9 mouse cellular contexts compared by ENCODE assay signal in genomic region chr19:10276483-10277144, GRCm38 (mm10). TPM values are rescaled to one million over a fixed set of nuclear protein-coding genes. Genes with fewer than 3 reads are reported as not detected.
DNase-seq lines count a peak whose midpoint lies in the region; ATAC-seq and TF ChIP-seq lines count a peak whose summit lies in the region.
"Had no signal": no experiment of that assay in that cellular context is flagged by ENCODE, and none has a peak within 500 bp of the region (broad histone marks: within the 10 kb centered on the region; RNA-seq: fewer than 3 reads in every experiment).

No protein-coding gene starts in this region.

- H3K9me3 ChIP-seq in E14TG2a.4 (ENCODE audit: low read length), result no peaks in the 10 kb centered on the region

- intact Hi-C loops in left cerebral cortex, postnatal 25 days (cut with DNase I), result no loop called here
- intact Hi-C loops in left cerebral cortex, postnatal 4 days (cut with DNase I), result no loop called here

- peak overlapping the region; percentile 73 for H3K4me3 ChIP-seq in E14TG2a.4 (replicated peaks; ENCODE audit: low read length)

- TF ChIP-seq CTCF in E14TG2a.4 (conservative IDR thresholded peaks at IDR 0.05; ENCODE audit: low read length), result no peak
- TF ChIP-seq CTCF in brain, embryonic 14.5 days (IDR thresholded peaks at IDR 0.05; ENCODE audit: borderline replicate concordance, extremely low read depth, insufficient read depth, insufficient read length), result no peak

- TF ChIP-seq POLR2A in brain, embryonic 14.5 days (IDR thresholded peaks at IDR 0.05; ENCODE audit: borderline replicate concordance, extremely low read depth, insufficient read depth, insufficient read length, poor library complexity, severe bottlenecking), result no peak

- ATAC-seq in CD4-positive, CD25-positive, alpha-beta regulatory T cell, adult 4 months, result no peak

- peaks cover 25% of the 10 kb centered on the region for H3K27me3 ChIP-seq in E14TG2a.4 (ENCODE audit: insufficient read depth, low read length)

- DNase-seq in left cerebral cortex, postnatal 25 days (ENCODE audit: low spot score in 2 of 2), result peak; percentile 41 to 72
- DNase-seq in left cerebral cortex, postnatal 4 days, result no peak
- DNase-seq in brain, embryonic 14.5 days (ENCODE audit: low read depth), result peak; percentile 33
- peak; percentile 64 to 71 for DNase-seq in layer of hippocampus, postnatal 10 days (ENCODE audit: low spot score in 2 of 2)
- no peak for DNase-seq in lung, postnatal 4 days
- DNase-seq: heart, adult 18-20 months had no signal

- H3K4me1 ChIP-seq in E14TG2a.4 (replicated peaks; ENCODE audit: low read depth, low read length), result peaks cover 88% of the 10 kb centered on the region

- no peaks in the 10 kb centered on the region for H3K36me3 ChIP-seq in E14TG2a.4 (ENCODE audit: insufficient read depth, low read length)

RNA-seq across cellular contexts. Expression of gene Dagla, which starts 28.1 kb away (rescaled TPM):
- total RNA-seq in left cerebral cortex, postnatal 25 days (2021), result 10 to 100 TPM; 90.4 to 91.2 TPM
- total RNA-seq in left cerebral cortex, postnatal 4 days (2021), result 10 to 100 TPM; 44.1 to 44.6 TPM
- polyA plus RNA-seq in brain, embryonic 14.5 days (2012; rRNA removed), result 20.2 and 24.8 TPM in 2 replicates
- total RNA-seq in layer of hippocampus, postnatal 10 days (2021), result 100 to 1,000 TPM; 102 TPM
- not detected for polyA plus RNA-seq in CD4-positive, CD25-positive, alpha-beta regulatory T cell, adult 4 months (2017; shearing (Covaris generic))
- total RNA-seq: monocyte, adult 5-6 weeks had no signal

RNA-seq across cellular contexts. Expression of gene Myrf, which starts 36.1 kb away (rescaled TPM):
- total RNA-seq in left cerebral cortex, postnatal 25 days (2021), result 10 to 100 TPM; 12.2 to 16.1 TPM
- 1 to 10 TPM; 1.6 to 1.8 TPM for total RNA-seq in left cerebral cortex, postnatal 4 days (2021)
- polyA plus RNA-seq in brain, embryonic 14.5 days (2012; rRNA removed), result 1.4 and 2.4 TPM in 2 replicates
- 1 to 10 TPM; 8.0 to 9.5 TPM for total RNA-seq in layer of hippocampus, postnatal 10 days (2021)
- polyA plus RNA-seq in CD4-positive, CD25-positive, alpha-beta regulatory T cell, adult 4 months (2017; shearing (Covaris generic)), result under 1 TPM in 1 of 2 experiments, not detected in 1; 0.19 TPM
- total RNA-seq: monocyte, adult 5-6 weeks had no signal

Comparison
In these comparisons a context has a peak if more than half of its experiments do, and no peak if none do; other contexts are left out.
1. DNase-seq: peak in left cerebral cortex, postnatal 25 days (2 of 2), brain, embryonic 14.5 days (single experiment) and layer of hippocampus, postnatal 10 days (2 of 2); none in left cerebral cortex, postnatal 4 days (single experiment) and lung, postnatal 4 days (0 of 2).